Mouse (Mus musculus) stomach, postnatal 0 days (tissue): Measurements from ENCODE around the gene Pdk4.

Source experiments
- CTCF ChIP-seq: IDR thresholded peaks from 2 replicates; pipeline ENCODE4 v1.5.1; 2016; ENCODE audit warnings: antibody characterized with exemption, low read depth, mild to moderate bottlenecking, moderate library complexity
- EP300 ChIP-seq: optimal IDR thresholded peaks from 2 replicates; pipeline ENCODE3; 2016; ENCODE audit warnings: antibody characterized with exemption

- no peak for TF ChIP-seq EP300
- no peak for TF ChIP-seq CTCF
These were observed 62.2 kb downstream of the Pdk4 start for GRCm38 (mm10) chr6:5433887-5434286.
